Mouse (Mus musculus) neural tube, embryonic 12.5 days (tissue): ENCODE data around the gene Rad51b. TPM values are rescaled to one million over a fixed set of nuclear protein-coding genes. Genes with fewer than 3 reads are reported as not detected.
"Not testable (repeated sequence)": the region's sequence is repeated elsewhere in the genome, so short reads cannot be mapped to it uniquely, and the experiment has no call there.

ENCODE experiments used
- ATAC-seq: fragments of 200-750 bp; cut with Nextera tagmentation; 2 replicates; pipeline ENCODE4 v1.8.0; 2017; ENCODE audit warnings: low read depth, mild to moderate bottlenecking, moderate TSS enrichment, moderate library complexity; ENCODE audit not compliant: low FRiP score
- H3K27ac ChIP-seq: fragments of 300-500 bp; sonication (generic); 2 replicates; pipeline ENCODE4 v1.5.1; 2016
- H3K27me3 ChIP-seq: fragments of 300-500 bp; sonication (generic); replicated peaks from 2 replicates; pipeline ENCODE4 v1.6.1; 2016; ENCODE audit warnings: mild to moderate bottlenecking
- H3K36me3 ChIP-seq: fragments of 300-500 bp; sonication (generic); 2 replicates; pipeline ENCODE4 v1.6.1; 2016; ENCODE audit warnings: mild to moderate bottlenecking
- H3K4me1 ChIP-seq: fragments of 300-500 bp; sonication (generic); 2 replicates; pipeline ENCODE4 v1.6.1; 2016
- H3K4me2 ChIP-seq: fragments of 300-500 bp; sonication (generic); replicated peaks from 2 replicates; pipeline ENCODE4 v1.6.1; 2016; ENCODE audit warnings: mild to moderate bottlenecking
- H3K4me3 ChIP-seq: fragments of 300-500 bp; sonication (generic); 2 replicates; pipeline ENCODE4 v1.5.1; 2016
- H3K9ac ChIP-seq: fragments of 300-500 bp; sonication (generic); 2 replicates; pipeline ENCODE4 v1.6.1; 2016; ENCODE audit warnings: mild to moderate bottlenecking
- H3K9me3 ChIP-seq: fragments of 300-500 bp; sonication (generic); 2 replicates; pipeline ENCODE4 v1.6.1; 2016; ENCODE audit warnings: mild to moderate bottlenecking
- WGBS: fragments of 180-500 bp; shearing (Covaris S2); methylation state at CpG from one replicate; pipeline ENCODE4 v1.1.7; 2016; 5-methylcytosine and 5-hydroxymethylcytosine counted together
- polyA plus RNA-seq: library from polyadenylated mRNA; unstranded; fragments of >200 nt; fragmentation: Nextera tagmentation; extraction: Ambion mirVana; gene quantifications from 2 replicates; pipeline ENCODE4 v1.2.1, GENCODE M21; 2016

Gene Rad51b
- polyA plus RNA-seq, 1 experiment from 2014 or later, result 4.5 TPM

DNA sequence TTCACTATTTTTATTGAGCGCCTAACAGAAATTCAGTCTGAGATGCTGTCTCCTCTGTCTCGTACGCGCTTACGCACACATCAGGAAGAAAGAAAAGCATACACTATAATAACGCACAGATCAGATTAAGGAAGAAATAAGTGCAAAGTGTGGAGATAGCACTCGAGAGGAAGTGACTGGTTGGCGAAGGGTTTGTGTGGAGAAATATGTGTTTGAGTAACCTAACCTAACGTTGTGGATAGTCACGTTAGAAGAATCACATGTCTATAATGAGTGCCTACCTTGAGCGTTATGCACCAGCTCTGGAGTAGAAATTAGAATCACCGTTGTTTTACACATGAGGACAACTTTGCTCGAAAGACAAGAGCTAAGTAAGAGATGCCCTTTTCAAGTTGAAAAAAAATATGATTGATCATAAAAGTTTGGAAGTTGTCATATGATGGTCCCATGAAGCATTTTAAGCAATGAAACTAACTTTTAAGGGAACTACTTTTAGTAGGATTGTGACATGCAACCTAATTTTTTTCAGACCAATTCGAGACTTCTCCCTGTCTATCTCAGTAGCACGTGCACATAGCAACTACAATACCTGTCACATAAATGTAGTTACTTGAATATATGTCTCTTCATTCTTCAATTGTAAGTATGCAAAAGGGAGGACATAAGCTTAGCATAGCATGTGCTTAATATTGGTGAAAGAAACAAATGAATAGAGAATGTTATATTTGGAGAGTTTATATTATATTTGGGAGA lies 978 bp downstream of the Rad51b start:
- Histone ChIP-seq H3K4me2 (peak overlapping the region; percentile 78), H3K9me3 (no peaks in the 10 kb centered on the region), H3K36me3 (no peaks in the 10 kb centered on the region), H3K4me1 (peaks cover 20% of the 10 kb centered on the region), H3K27me3 (no peaks in the 10 kb centered on the region), H3K9ac (peak overlapping the region; percentile 40; the same call in 1 of the 2 replicates), H3K4me3 (peak overlapping the region; percentile 53), H3K27ac (no peak overlapping the region)
- ATAC-seq, result no peak
- WGBS, result 18% methylated on average over 15 of the region's 15 CpGs

DNA sequence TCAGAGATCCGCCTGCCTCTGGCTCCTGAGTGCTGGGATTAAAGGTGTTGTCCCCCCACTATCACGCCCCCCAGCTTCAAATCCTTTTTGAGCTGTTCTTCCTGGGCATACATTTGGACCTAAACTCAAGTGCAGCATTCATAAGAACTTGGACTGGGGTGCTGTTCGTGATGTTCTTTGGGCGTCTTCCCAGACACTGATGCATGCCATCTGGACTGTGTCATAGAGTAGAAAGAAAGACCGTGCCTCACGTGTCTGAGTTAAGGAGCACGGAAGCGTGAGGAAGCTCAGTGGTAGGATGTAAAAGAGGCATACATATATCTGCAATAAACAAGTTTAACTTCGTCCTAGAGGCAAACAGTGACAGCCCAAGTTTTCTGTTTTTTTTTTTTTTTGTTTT lies 4.7 kb downstream of the Rad51b start:
- Histone ChIP-seq H3K4me3 (no peak overlapping the region), H3K4me1 (peaks cover 3% of the 10 kb centered on the region; the same call in 1 of the 2 replicates), H3K9ac (no peak overlapping the region), H3K27ac (no peak overlapping the region), H3K9me3 (no peaks in the 10 kb centered on the region), H3K36me3 (no peaks in the 10 kb centered on the region), H3K4me2 (no peak overlapping the region), H3K27me3 (no peaks in the 10 kb centered on the region)
- 92% methylated on average over 9 of the region's 9 CpGs for WGBS
- ATAC-seq, result no peak

DNA sequence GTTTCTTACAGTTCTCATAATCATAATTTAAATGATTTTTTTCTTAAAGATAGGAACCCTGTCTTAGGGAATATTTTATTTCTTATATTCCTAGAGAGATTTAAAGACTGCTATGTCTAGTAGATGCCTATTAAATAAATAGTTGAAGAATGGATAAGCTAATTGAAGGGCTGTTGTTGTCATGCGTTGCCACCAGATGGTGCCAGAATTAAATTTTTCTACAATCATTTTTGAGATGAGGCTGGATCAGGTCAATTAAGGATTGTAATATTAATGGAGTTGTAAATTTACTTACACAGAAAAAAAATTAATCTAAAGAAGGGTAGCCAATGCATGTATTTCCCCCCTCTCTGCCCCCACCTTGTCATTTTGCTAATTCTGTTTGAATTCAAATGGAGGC lies 8.0 kb downstream of the Rad51b start:
- 72% methylated on average over 1 of the region's 1 CpGs for WGBS
- no peak overlapping the region for H3K27ac ChIP-seq
- H3K4me3 ChIP-seq, result no peak overlapping the region
- no peaks in the 10 kb centered on the region for H3K36me3 ChIP-seq
- no peaks in the 10 kb centered on the region for H3K9me3 ChIP-seq
- no peak for ATAC-seq
- no peak overlapping the region for H3K4me2 ChIP-seq
- H3K4me1 ChIP-seq, result no peaks in the 10 kb centered on the region
- H3K27me3 ChIP-seq, result no peaks in the 10 kb centered on the region
- no peak overlapping the region for H3K9ac ChIP-seq

DNA sequence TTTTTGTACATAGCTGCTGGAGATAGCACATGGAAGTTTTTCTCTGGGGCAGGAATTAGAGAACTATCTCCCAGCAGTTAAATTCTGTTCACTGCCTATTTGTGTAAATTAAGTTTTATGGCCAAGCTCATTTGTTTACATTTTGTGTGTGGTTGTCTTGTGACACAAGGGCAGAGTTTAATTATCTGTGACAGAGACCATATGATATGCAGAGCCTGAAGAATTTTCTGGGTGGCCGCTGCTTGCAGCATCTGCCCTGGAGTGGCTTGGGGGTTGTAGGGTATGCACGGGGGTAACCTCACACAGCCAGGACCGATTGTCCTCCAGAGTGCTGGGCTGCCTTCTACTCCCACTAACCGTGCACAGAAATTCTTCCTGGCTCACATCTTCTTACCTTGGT lies 8.9 kb downstream of the Rad51b start:
- H3K9ac ChIP-seq, result no peak overlapping the region
- ATAC-seq, result no peak
- no peak overlapping the region for H3K4me3 ChIP-seq
- H3K4me2 ChIP-seq, result no peak overlapping the region
- 77% methylated on average over 4 of the region's 4 CpGs for WGBS
- no peaks in the 10 kb centered on the region for H3K9me3 ChIP-seq
- H3K4me1 ChIP-seq, result no peaks in the 10 kb centered on the region
- no peaks in the 10 kb centered on the region for H3K36me3 ChIP-seq
- no peaks in the 10 kb centered on the region for H3K27me3 ChIP-seq
- H3K27ac ChIP-seq, result no peak overlapping the region

GRCm38 (mm10) chr12:79313721-79314120 lies 16.6 kb downstream of the Rad51b start:
- no peak for ATAC-seq
- Histone ChIP-seq H3K4me1 (no peaks in the 10 kb centered on the region), H3K36me3 (no peaks in the 10 kb centered on the region), H3K4me3 (no peak overlapping the region), H3K27me3 (no peaks in the 10 kb centered on the region), H3K9ac (no peak overlapping the region), H3K4me2 (no peak overlapping the region), H3K27ac (no peak overlapping the region), H3K9me3 (no peaks in the 10 kb centered on the region)
- 96% methylated on average over 4 of the region's 4 CpGs for WGBS

GRCm38 (mm10) chr12:79317339-79317738 lies 20.3 kb downstream of the Rad51b start:
- Histone ChIP-seq H3K4me2 (no peak overlapping the region), H3K9me3 (no peaks in the 10 kb centered on the region), H3K27ac (no peak overlapping the region), H3K4me3 (no peak overlapping the region), H3K36me3 (no peaks in the 10 kb centered on the region), H3K27me3 (no peaks in the 10 kb centered on the region), H3K4me1 (no peaks in the 10 kb centered on the region), H3K9ac (no peak overlapping the region)
- no peak for ATAC-seq
- 86% methylated on average over 5 of the region's 5 CpGs for WGBS

GRCm38 (mm10) chr12:79320895-79321294 lies 23.8 kb downstream of the Rad51b start:
- Histone ChIP-seq H3K9me3 (no peaks in the 10 kb centered on the region), H3K4me1 (no peaks in the 10 kb centered on the region), H3K27me3 (no peaks in the 10 kb centered on the region), H3K4me2 (no peak overlapping the region), H3K9ac (no peak overlapping the region), H3K36me3 (no peaks in the 10 kb centered on the region), H3K4me3 (no peak overlapping the region), H3K27ac (no peak overlapping the region)
- ATAC-seq, result no peak
- WGBS, result 92% methylated on average over 5 of the region's 5 CpGs

DNA sequence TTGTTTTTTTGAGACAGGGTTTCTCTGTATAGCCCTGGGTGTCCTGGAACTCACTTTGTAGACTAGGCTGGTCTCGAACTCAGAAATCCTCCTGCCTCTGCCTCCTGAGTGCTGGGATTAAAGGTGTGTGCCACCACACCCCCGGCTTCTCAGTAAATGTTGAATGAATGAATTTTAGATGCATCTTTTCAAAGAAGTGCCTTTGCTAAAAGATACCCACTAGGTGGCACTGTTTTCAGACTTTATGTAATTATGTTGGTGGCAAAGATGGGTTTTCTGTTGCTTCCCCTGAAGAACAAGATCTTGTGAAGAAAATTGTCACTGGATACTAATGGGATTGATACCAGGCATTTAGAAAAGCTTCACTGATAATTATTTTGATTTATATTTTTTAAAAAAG lies 25.5 kb downstream of the Rad51b start:
- not testable (repeated sequence) for H3K9me3 ChIP-seq, H3K4me2 ChIP-seq, H3K4me3 ChIP-seq, ATAC-seq, H3K36me3 ChIP-seq, H3K27ac ChIP-seq, H3K27me3 ChIP-seq, H3K9ac ChIP-seq, H3K4me1 ChIP-seq
- 79% methylated on average over 2 of the region's 2 CpGs for WGBS

GRCm38 (mm10) chr12:79326236-79326635 lies 29.2 kb downstream of the Rad51b start:
- 82% methylated on average over 2 of the region's 2 CpGs for WGBS
- Histone ChIP-seq H3K36me3 (no peaks in the 10 kb centered on the region), H3K4me2 (no peak overlapping the region), H3K4me3 (no peak overlapping the region), H3K4me1 (no peaks in the 10 kb centered on the region), H3K27ac (no peak overlapping the region), H3K9me3 (no peaks in the 10 kb centered on the region), H3K27me3 (no peaks in the 10 kb centered on the region), H3K9ac (no peak overlapping the region)
- ATAC-seq, result no peak

- Histone ChIP-seq H3K9ac (no peak overlapping the region), H3K36me3 (no peaks in the 10 kb centered on the region), H3K4me3 (no peak overlapping the region), H3K9me3 (no peaks in the 10 kb centered on the region), H3K4me2 (no peak overlapping the region), H3K4me1 (no peaks in the 10 kb centered on the region), H3K27me3 (no peaks in the 10 kb centered on the region), H3K27ac (no peak overlapping the region)
- WGBS, result 58% methylated on average over 2 of the region's 2 CpGs
- no peak for ATAC-seq
Measured at GRCm38 (mm10) chr12:79326745-79327144, 29.7 kb downstream of the Rad51b start.

DNA sequence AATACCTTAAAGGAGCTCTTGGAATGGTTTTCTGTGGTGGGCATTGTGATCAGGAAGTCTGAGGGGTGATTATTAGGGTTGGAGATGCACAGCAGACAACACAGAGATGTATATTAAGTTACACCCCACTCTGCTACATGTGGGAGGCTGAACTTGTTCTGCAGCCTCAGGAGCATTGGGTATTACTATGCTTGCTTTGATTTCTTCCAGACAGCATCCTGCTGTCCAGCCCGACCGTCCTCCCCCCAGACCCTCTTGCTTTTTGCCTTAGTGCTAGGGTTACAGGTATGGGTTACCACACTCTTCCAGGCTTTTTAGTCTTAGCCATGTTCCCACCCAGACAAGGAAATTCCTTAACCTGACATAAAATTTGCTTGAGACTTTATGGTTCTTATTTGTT lies 30.8 kb downstream of the Rad51b start:
- H3K36me3 ChIP-seq, result no peaks in the 10 kb centered on the region
- WGBS, result 84% methylated on average over 2 of the region's 2 CpGs
- H3K9ac ChIP-seq, result no peak overlapping the region
- no peak overlapping the region for H3K4me2 ChIP-seq
- no peak overlapping the region for H3K4me3 ChIP-seq
- no peak overlapping the region for H3K27ac ChIP-seq
- ATAC-seq, result no peak
- H3K9me3 ChIP-seq, result no peaks in the 10 kb centered on the region
- no peaks in the 10 kb centered on the region for H3K4me1 ChIP-seq
- no peaks in the 10 kb centered on the region for H3K27me3 ChIP-seq

GRCm38 (mm10) chr12:79330571-79330970 lies 33.5 kb downstream of the Rad51b start:
- ATAC-seq, result no peak

DNA sequence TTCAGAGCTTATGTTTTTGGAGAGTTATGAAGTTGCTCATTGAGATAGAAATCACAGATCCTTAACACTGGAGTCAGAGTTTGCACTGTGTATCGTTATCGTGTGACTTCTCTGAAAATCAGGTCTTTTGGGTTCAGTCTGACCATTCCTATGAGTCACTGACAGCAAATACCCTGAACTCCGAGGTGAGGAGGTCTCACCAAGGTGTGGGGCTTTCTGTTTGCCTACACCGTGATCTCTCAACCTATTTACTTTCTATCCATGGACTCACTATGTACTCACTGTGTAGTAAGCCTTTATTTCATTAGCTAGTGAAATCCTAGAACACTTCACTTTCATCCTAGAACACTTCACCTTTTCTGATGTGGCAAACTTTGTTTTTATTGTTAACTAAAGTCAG lies 34.6 kb downstream of the Rad51b start:
- no peak for ATAC-seq
- Histone ChIP-seq H3K4me1 (no peaks in the 10 kb centered on the region), H3K4me3 (no peak overlapping the region), H3K27me3 (no peaks in the 10 kb centered on the region), H3K27ac (no peak overlapping the region), H3K36me3 (0 out of 2 replicates have a peak, but pooled peaks cover 7% of the 10 kb centered on the region), H3K9me3 (no peaks in the 10 kb centered on the region), H3K9ac (no peak overlapping the region), H3K4me2 (no peak overlapping the region)
- whole genome bisulfite sequencing, result 92% methylated on average over 4 of the region's 4 CpGs

More at GRCm38 (mm10) chr12:79330571-79330970, 33.5 kb downstream of the Rad51b start:
- H3K4me2 ChIP-seq, result no peak overlapping the region
- H3K4me3 ChIP-seq, result no peak overlapping the region
- 0 out of 2 replicates have a peak, but pooled peaks cover 7% of the 10 kb centered on the region for H3K36me3 ChIP-seq
- no peak overlapping the region for H3K27ac ChIP-seq
- no peaks in the 10 kb centered on the region for H3K27me3 ChIP-seq
- no peak overlapping the region for H3K9ac ChIP-seq
- no peaks in the 10 kb centered on the region for H3K4me1 ChIP-seq
- H3K9me3 ChIP-seq, result no peaks in the 10 kb centered on the region
- WGBS, result 68% methylated on average over 2 of the region's 2 CpGs
